Mouse (Mus musculus) megakaryocyte progenitor cell, adult 5-6 weeks (primary cell): ENCODE measurements around the gene Osbp2. TPM values are rescaled to one million over a fixed set of nuclear protein-coding genes. Genes with fewer than 3 reads are reported as not detected.

Experiments
- ATAC-seq: replicated peaks from 2 replicates; pipeline ENCODE4 v1.8.0; 2016; ENCODE audit warnings: mild to moderate bottlenecking, moderate TSS enrichment, inconsistent platforms; ENCODE audit not compliant: poor library complexity
- total RNA-seq, 2 experiments: library from RNA; stranded (forward) in 1 of 2; stranded (reverse) in 1 of 2; fragments of 157-497, 149-512 nt in 1 of 2; fragments of 200-1000 nt in 1 of 2; gene quantifications; 2 replicates each; pipeline versions ENCODE4 v1.2.3 to v1.2.4; 2015 to 2017

The Osbp2 gene
- total RNA-seq, 2 experiments from 2014 or later = not detected

DNA sequence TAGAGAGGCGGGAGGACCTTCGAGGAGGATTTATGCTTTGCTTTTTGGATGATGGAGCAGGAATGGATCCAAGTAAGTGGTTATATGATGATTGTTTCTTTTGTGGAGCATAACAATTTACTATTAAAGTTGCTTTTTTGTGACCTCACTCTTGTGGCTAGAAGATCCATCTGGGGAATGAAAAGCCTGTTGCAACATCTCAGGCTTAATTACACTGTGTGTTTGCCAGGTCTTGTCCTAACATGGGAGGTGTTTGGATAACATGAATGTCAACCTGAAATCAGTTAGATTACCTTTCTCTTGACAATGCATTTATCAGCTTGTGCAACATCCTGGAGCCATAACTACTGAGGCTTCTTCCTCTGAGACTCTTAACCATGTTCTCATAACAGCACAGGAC lies 194.9 kb downstream of the Osbp2 start:
- ATAC-seq = no peak

GRCm38 (mm10) chr11:3667506-3667905 lies 196.2 kb downstream of the Osbp2 start:
- ATAC-seq = no peak

DNA sequence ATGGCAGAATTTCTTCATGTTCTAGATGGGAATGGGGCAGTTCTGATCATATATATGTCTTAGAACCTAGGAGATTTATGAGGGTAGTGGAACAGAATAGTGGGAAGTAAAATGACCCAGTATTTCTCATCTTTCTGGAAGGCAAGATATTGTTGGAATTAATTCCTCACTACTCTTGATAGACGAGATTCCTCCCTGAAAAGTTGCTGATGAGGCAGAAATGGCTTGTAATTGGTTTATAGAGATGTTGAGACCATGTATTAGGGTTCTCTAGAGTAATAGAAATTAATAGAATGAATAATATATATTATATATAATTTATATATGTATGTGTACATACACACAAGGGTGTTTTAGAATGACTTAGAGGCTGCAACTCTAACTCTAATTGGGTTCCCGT lies 201.7 kb downstream of the Osbp2 start:
- ATAC-seq = no peak

Other genes with a start within 250 kb of the Osbp2 start
- gene Morc2a, start 214.7 kb downstream of the Osbp2 start, total RNA-seq (2015) = 26.4 and 29.5 TPM in 2 replicates
- 29.6 and 38.8 TPM in 2 replicates for gene Morc2a, start 214.7 kb downstream of the Osbp2 start, total RNA-seq (2017)
- not detected in 2 replicates for gene 4921536K21Rik, start 31.2 kb upstream of the Osbp2 start, total RNA-seq (2015)
- not detected in 2 replicates for gene 4921536K21Rik, start 31.2 kb upstream of the Osbp2 start, total RNA-seq (2017)
- gene Dusp18, start 31.3 kb upstream of the Osbp2 start, total RNA-seq (2015) = 0.78 and 1.2 TPM in 2 replicates
- 0.17 and 0.51 TPM in 2 replicates for gene Dusp18, start 31.3 kb upstream of the Osbp2 start, total RNA-seq (2017)
- gene Slc35e4, start 50.8 kb upstream of the Osbp2 start, total RNA-seq (2015) = 0.94 and 2.5 TPM in 2 replicates
- 1.5 and 3.0 TPM in 2 replicates for gene Slc35e4, start 50.8 kb upstream of the Osbp2 start, total RNA-seq (2017)
- gene Tcn2, start 68.3 kb upstream of the Osbp2 start, total RNA-seq (2015) = 87.8 and 102 TPM in 2 replicates
- 40.8 and 50.5 TPM in 2 replicates for gene Tcn2, start 68.3 kb upstream of the Osbp2 start, total RNA-seq (2017)
- gene Pes1, start 100.1 kb upstream of the Osbp2 start, total RNA-seq (2015) = 67.7 and 87.4 TPM in 2 replicates
- 168 and 183 TPM in 2 replicates for gene Pes1, start 100.1 kb upstream of the Osbp2 start, total RNA-seq (2017)
- gene 4930556J24Rik, start 112.9 kb upstream of the Osbp2 start, total RNA-seq (2015) = not detected in 2 replicates
- gene 4930556J24Rik, start 112.9 kb upstream of the Osbp2 start, total RNA-seq (2017) = not detected in 2 replicates
- 0.37 TPM in 1 of 2 replicates, not detected in the other for gene Gal3st1, start 119.7 kb upstream of the Osbp2 start, total RNA-seq (2015)
- 0.30 and 0.75 TPM in 2 replicates for gene Gal3st1, start 119.7 kb upstream of the Osbp2 start, total RNA-seq (2017)
- not detected in 2 replicates for gene Sec14l4, start 167.6 kb upstream of the Osbp2 start, total RNA-seq (2015)
- gene Sec14l4, start 167.6 kb upstream of the Osbp2 start, total RNA-seq (2017) = not detected in 2 replicates
- gene Sec14l3, start 200.9 kb upstream of the Osbp2 start, total RNA-seq (2015) = not detected in 2 replicates
- gene Sec14l3, start 200.9 kb upstream of the Osbp2 start, total RNA-seq (2017) = not detected in 2 replicates
- gene Mtfp1, start 231.5 kb upstream of the Osbp2 start, total RNA-seq (2015) = 9.7 and 12.0 TPM in 2 replicates
- gene Mtfp1, start 231.5 kb upstream of the Osbp2 start, total RNA-seq (2017) = 9.2 and 12.0 TPM in 2 replicates